Mouse (Mus musculus) adrenal gland, adult (tissue): ENCODE measurements around the gene Pkn3.
A peak's percentile ranks its signal among the peaks of the same experiment; 100 is the strongest.
"Not testable (repeated sequence)": the region's sequence is repeated elsewhere in the genome, so short reads cannot be mapped to it uniquely, and the experiment has no call there.

ENCODE experiments used
- DNase-seq, 2 experiments: peaks; one replicate each; pipeline ENCODE4 v3.0.0; 2022 to 2023; ENCODE audit warnings: low spot score in 1 of 2; ENCODE audit not compliant: inconsistent age in 2 of 2

Gene Pkn3

GRCm38 (mm10) chr2:30077502-30078348 is at the start of gene Pkn3:
Pkn3 (plus strand) TSS chr2:30077684.
- DNase-seq = peak; percentile 91 to 96

- DNase-seq = no peak
Observed at GRCm38 (mm10) chr2:30032244-30032846, 45.1 kb upstream of the Pkn3 start.

- no peak for DNase-seq
Observed at GRCm38 (mm10) chr2:30032957-30033356, 44.5 kb upstream of the Pkn3 start.

GRCm38 (mm10) chr2:30037762-30038161 is 39.7 kb upstream of the Pkn3 start:
- no peak for DNase-seq

- no peak for DNase-seq
Observed at GRCm38 (mm10) chr2:30038370-30038769, 39.1 kb upstream of the Pkn3 start.

GRCm38 (mm10) chr2:30039687-30040086 is 37.8 kb upstream of the Pkn3 start:
- no peak for DNase-seq

- peak; percentile 79 to 92 for DNase-seq
Observed at GRCm38 (mm10) chr2:30042445-30042844, 35.0 kb upstream of the Pkn3 start.

- DNase-seq = no peak
Observed at GRCm38 (mm10) chr2:30044550-30044949, 32.9 kb upstream of the Pkn3 start.

- DNase-seq = no peak
Observed at GRCm38 (mm10) chr2:30047127-30047526, 30.4 kb upstream of the Pkn3 start.

- DNase-seq = no peak
Observed at GRCm38 (mm10) chr2:30048101-30048501, 29.4 kb upstream of the Pkn3 start.

- DNase-seq = peak; percentile 98 to 99
Observed at GRCm38 (mm10) chr2:30048699-30049388, 28.6 kb upstream of the Pkn3 start, which contains the start of gene Wdr34. Wdr34 (minus strand) TSS chr2:30048881.

- no peak for DNase-seq
Observed at GRCm38 (mm10) chr2:30049831-30050230, 27.7 kb upstream of the Pkn3 start.

- DNase-seq = no peak
Observed at GRCm38 (mm10) chr2:30051992-30052761, 25.3 kb upstream of the Pkn3 start.

- not testable (repeated sequence) for DNase-seq
Observed at GRCm38 (mm10) chr2:30055310-30055709, 22.2 kb upstream of the Pkn3 start.

GRCm38 (mm10) chr2:30056736-30057135 is 20.7 kb upstream of the Pkn3 start:
- DNase-seq = peak; percentile 55 to 83

- peak; percentile 74 to 82 for DNase-seq
Observed at GRCm38 (mm10) chr2:30057223-30057904, 20.1 kb upstream of the Pkn3 start, which contains the start of gene Set. Set (plus strand) TSS chr2:30057378.

GRCm38 (mm10) chr2:30058418-30058817 is 19.1 kb upstream of the Pkn3 start:
- no peak for DNase-seq

GRCm38 (mm10) chr2:30061215-30062166 is 16.0 kb upstream of the Pkn3 start:
- DNase-seq = peak; percentile 70 to 89
